Mouse (Mus musculus): ENCODE results near the gene Rap1gds1. TPM values are rescaled to one million over a fixed set of nuclear protein-coding genes. Genes with fewer than 3 reads are reported as not detected.

Gene Rap1gds1
- total and polyA plus RNA-seq, 2 experiments from 2014 or later, result 32.2 to 47.9 TPM

- ATAC-seq (ENCODE audit: insufficient read depth, low read depth), result no peak
- TF ChIP-seq EP300 (IDR thresholded peaks at IDR 0.05; ENCODE audit: low read depth) (no peak), CTCF (IDR thresholded peaks at IDR 0.05; ENCODE audit: low read depth) (no peak)
Measured at GRCm38 (mm10) chr3:139048701-139049622, 26.0 kb downstream of the Rap1gds1 start.

DNA sequence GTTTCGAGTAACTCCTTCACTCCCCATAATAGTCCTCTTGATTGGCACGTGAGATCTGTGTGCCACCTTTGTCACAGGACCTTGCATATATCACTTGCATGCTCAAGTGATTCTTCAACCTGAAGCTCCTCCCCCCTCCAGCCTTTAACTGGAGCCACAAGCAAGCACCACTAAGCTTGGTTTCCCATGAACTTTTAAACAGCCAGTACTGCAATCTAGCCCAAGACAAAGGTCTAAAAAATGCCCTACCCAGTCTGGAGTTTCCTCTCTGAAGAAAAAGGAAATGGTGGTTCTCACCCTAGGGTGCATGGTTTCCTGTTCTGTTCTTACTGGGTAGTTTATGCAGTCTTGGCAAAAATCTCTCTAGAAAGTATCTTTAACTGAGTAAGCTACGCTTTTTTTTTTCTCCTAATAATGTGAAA is 32.6 kb downstream of the Rap1gds1 start:
- TF ChIP-seq EP300 (IDR thresholded peaks at IDR 0.05; ENCODE audit: low read depth), result no peak
- TF ChIP-seq CTCF (IDR thresholded peaks at IDR 0.05; ENCODE audit: low read depth), result no peak
- Histone ChIP-seq H3K4me2 (ENCODE audit: low read depth, low read length) (no peak overlapping the region), H3K27me3 (ENCODE audit: control insufficient read depth, insufficient read depth, low read length) (no peaks in the 10 kb centered on the region), H3K36me3 (replicated peaks; ENCODE audit: control insufficient read depth, insufficient read depth, low read length) (peaks cover 10% of the 10 kb centered on the region; the same call in 1 of the 2 replicates), H3K27ac (ENCODE audit: low read depth) (no peak overlapping the region), H3K4me3 (ENCODE audit: low read depth, low read length) (no peak overlapping the region), H3K9ac (replicated peaks; ENCODE audit: low read depth, low read length) (no peak overlapping the region), H3K4me1 (ENCODE audit: control insufficient read depth, insufficient read depth) (peaks cover 8% of the 10 kb centered on the region), H3K9me3 (replicated peaks; ENCODE audit: control insufficient read depth, low read length) (peaks cover 5% of the 10 kb centered on the region; the same call in 1 of the 2 replicates)
- DNase-seq (ENCODE audit: low spot score) (no peak), ATAC-seq (ENCODE audit: insufficient read depth, low read depth) (no peak)
- WGBS, result 66% methylated on average over 3 of the region's 3 CpGs

More at GRCm38 (mm10) chr3:139048701-139049622, 26.0 kb downstream of the Rap1gds1 start:
- H3K27me3 ChIP-seq (ENCODE audit: control insufficient read depth, insufficient read depth, low read length), result no peaks in the 10 kb centered on the region
- 90% methylated on average over 12 of the region's 12 CpGs for WGBS
- H3K4me3 ChIP-seq (ENCODE audit: low read depth, low read length), result no peak overlapping the region
- H3K4me2 ChIP-seq (ENCODE audit: low read depth, low read length), result no peak overlapping the region
- peaks cover 18% of the 10 kb centered on the region; the same call in 1 of the 2 replicates for H3K36me3 ChIP-seq (replicated peaks; ENCODE audit: control insufficient read depth, insufficient read depth, low read length)
- no peaks in the 10 kb centered on the region for H3K4me1 ChIP-seq (ENCODE audit: control insufficient read depth, insufficient read depth)
- no peak for DNase-seq (ENCODE audit: low spot score)
- H3K9ac ChIP-seq (replicated peaks; ENCODE audit: low read depth, low read length), result no peak overlapping the region
- no peaks in the 10 kb centered on the region for H3K9me3 ChIP-seq (replicated peaks; ENCODE audit: control insufficient read depth, low read length)
- no peak overlapping the region for H3K27ac ChIP-seq (ENCODE audit: low read depth)

DNA sequence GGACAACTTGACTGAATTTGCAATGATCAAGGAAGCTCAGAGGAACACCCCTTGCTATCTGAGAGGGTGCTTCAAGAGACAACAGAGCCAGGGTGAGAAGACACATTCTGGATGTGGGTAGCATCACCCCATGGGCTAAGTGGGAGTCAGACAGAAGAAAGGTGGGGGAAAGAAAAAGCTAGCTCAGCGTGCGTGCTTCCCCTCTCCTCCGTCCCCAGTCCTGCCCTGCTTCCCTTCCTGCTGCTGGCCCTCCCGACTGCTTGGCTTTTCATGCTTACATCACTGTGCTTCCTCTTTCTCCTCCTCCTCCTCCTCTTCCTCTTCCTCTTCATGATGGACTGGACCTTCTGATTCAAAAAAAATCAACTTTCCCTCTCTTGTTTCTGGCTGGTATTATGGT is 33.1 kb downstream of the Rap1gds1 start:
- TF ChIP-seq CTCF (IDR thresholded peaks at IDR 0.05; ENCODE audit: low read depth) (no peak), EP300 (IDR thresholded peaks at IDR 0.05; ENCODE audit: low read depth) (no peak)
- Histone ChIP-seq H3K27ac (ENCODE audit: low read depth) (0 out of 2 replicates have a peak overlapping the region, but pooled peaks have one; percentile 20), H3K4me3 (ENCODE audit: low read depth, low read length) (no peak overlapping the region), H3K9me3 (replicated peaks; ENCODE audit: control insufficient read depth, low read length) (peaks cover 5% of the 10 kb centered on the region; the same call in 1 of the 2 replicates), H3K9ac (replicated peaks; ENCODE audit: low read depth, low read length) (no peak overlapping the region), H3K4me2 (ENCODE audit: low read depth, low read length) (no peak overlapping the region), H3K27me3 (ENCODE audit: control insufficient read depth, insufficient read depth, low read length) (no peaks in the 10 kb centered on the region), H3K4me1 (ENCODE audit: control insufficient read depth, insufficient read depth) (peaks cover 8% of the 10 kb centered on the region), H3K36me3 (replicated peaks; ENCODE audit: control insufficient read depth, insufficient read depth, low read length) (peaks cover 10% of the 10 kb centered on the region; the same call in 1 of the 2 replicates)
- ATAC-seq (ENCODE audit: insufficient read depth, low read depth) (no peak), DNase-seq (ENCODE audit: low spot score) (no peak)
- WGBS, result 70% methylated on average over 4 of the region's 4 CpGs

DNA sequence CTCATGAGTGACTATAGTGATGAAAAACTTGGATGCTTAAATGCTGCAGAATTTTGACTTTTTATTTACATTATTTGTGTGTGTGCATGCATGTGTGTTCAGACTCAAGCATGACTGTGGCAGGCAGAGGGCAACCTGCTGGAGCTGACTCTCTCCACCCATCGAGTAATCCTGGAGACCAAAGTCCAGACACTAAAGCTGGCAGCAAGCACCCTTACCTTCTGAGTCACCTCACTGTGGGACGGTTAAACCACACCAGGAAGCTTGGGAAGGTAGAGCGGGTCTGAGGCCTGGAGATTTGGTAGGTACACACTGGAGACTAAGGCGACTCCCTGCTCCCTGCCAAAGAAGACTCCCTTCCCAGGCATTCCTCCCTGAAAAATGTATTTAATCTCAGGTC is 38.0 kb downstream of the Rap1gds1 start:
- Histone ChIP-seq H3K4me2 (ENCODE audit: low read depth, low read length) (no peak overlapping the region), H3K4me1 (ENCODE audit: control insufficient read depth, insufficient read depth) (peaks cover 3% of the 10 kb centered on the region), H3K27ac (ENCODE audit: low read depth) (no peak overlapping the region), H3K9ac (replicated peaks; ENCODE audit: low read depth, low read length) (no peak overlapping the region), H3K36me3 (replicated peaks; ENCODE audit: control insufficient read depth, insufficient read depth, low read length) (0 out of 2 replicates have a peak, but pooled peaks cover 4% of the 10 kb centered on the region), H3K27me3 (ENCODE audit: control insufficient read depth, insufficient read depth, low read length) (no peaks in the 10 kb centered on the region), H3K9me3 (replicated peaks; ENCODE audit: control insufficient read depth, low read length) (peaks cover 8% of the 10 kb centered on the region; the same call in 1 of the 2 replicates), H3K4me3 (ENCODE audit: low read depth, low read length) (no peak overlapping the region)
- TF ChIP-seq EP300 (IDR thresholded peaks at IDR 0.05; ENCODE audit: low read depth), result no peak
- no peak for TF ChIP-seq CTCF (IDR thresholded peaks at IDR 0.05; ENCODE audit: low read depth)
- ATAC-seq (ENCODE audit: insufficient read depth, low read depth) (no peak), DNase-seq (ENCODE audit: low spot score) (no peak)
- 89% methylated on average over 4 of the region's 4 CpGs for whole genome bisulfite sequencing

GRCm38 (mm10) chr3:139033179-139033578 is 41.8 kb downstream of the Rap1gds1 start:
- Histone ChIP-seq H3K9ac (replicated peaks; ENCODE audit: low read depth, low read length) (no peak overlapping the region), H3K4me1 (ENCODE audit: control insufficient read depth, insufficient read depth) (no peaks in the 10 kb centered on the region), H3K9me3 (replicated peaks; ENCODE audit: control insufficient read depth, low read length) (0 out of 2 replicates have a peak, but pooled peaks cover 3% of the 10 kb centered on the region), H3K36me3 (replicated peaks; ENCODE audit: control insufficient read depth, insufficient read depth, low read length) (no peaks in the 10 kb centered on the region), H3K4me3 (ENCODE audit: low read depth, low read length) (no peak overlapping the region), H3K27ac (ENCODE audit: low read depth) (no peak overlapping the region), H3K27me3 (ENCODE audit: control insufficient read depth, insufficient read depth, low read length) (no peaks in the 10 kb centered on the region), H3K4me2 (ENCODE audit: low read depth, low read length) (no peak overlapping the region)
- ATAC-seq (ENCODE audit: insufficient read depth, low read depth), result no peak
- no peak for DNase-seq (ENCODE audit: low spot score)
- WGBS, result 82% methylated on average over 6 of the region's 6 CpGs
- TF ChIP-seq EP300 (IDR thresholded peaks at IDR 0.05; ENCODE audit: low read depth) (no peak), CTCF (IDR thresholded peaks at IDR 0.05; ENCODE audit: low read depth) (no peak)
